27 mouse cellular contexts compared by ENCODE assay signal in the genomic region with DNA sequence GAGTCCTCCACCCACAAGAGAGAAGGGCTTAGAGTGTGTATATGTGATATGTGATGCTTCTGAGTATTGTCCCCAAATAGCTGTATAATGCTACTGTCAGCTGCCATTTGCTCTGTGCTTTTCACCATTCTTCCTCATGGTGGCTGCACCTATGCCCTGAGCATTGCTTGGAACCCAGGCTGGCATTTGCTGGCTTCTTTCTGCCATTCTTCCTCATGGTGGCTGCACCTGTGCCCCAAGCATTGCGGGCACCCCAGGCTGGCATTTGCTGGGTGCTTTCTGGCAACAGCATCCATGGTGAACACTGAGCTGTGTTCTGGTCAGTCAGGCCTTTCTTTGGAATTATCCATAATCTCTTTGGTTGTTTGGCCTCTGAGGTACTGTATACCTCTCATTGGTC.
"Had no signal": no experiment of that assay in that cellular context is flagged by ENCODE, and none has a peak within 500 bp of the region (broad histone marks: within the 10 kb centered on the region; RNA-seq: fewer than 3 reads in every experiment).

No protein-coding gene starts in this region.

- H3K4me3 ChIP-seq: embryonic facial prominence, embryonic 10.5 days; embryonic facial prominence, embryonic 12.5 days; embryonic facial prominence, embryonic 13.5 days; embryonic facial prominence, embryonic 15.5 days; erythroblast, embryonic 14.5 days; forebrain, embryonic 10.5 days; forebrain, embryonic 12.5 days; forebrain, embryonic 13.5 days; forebrain, embryonic 15.5 days; gastrocnemius, adult 2 months; heart, adult 2 months had no signal

- H3K27me3 ChIP-seq: embryonic facial prominence, embryonic 12.5 days; embryonic facial prominence, embryonic 13.5 days; embryonic facial prominence, embryonic 15.5 days; forebrain, embryonic 12.5 days; forebrain, embryonic 13.5 days; forebrain, embryonic 15.5 days had no signal

- H3K9me3 ChIP-seq: embryonic facial prominence, embryonic 10.5 days; embryonic facial prominence, embryonic 13.5 days; embryonic facial prominence, embryonic 15.5 days; forebrain, embryonic 12.5 days; forebrain, embryonic 13.5 days; forebrain, embryonic 15.5 days had no signal

- H3K27ac ChIP-seq: embryonic facial prominence, embryonic 10.5 days; embryonic facial prominence, embryonic 12.5 days; embryonic facial prominence, embryonic 13.5 days; embryonic facial prominence, embryonic 15.5 days; forebrain, embryonic 10.5 days; forebrain, embryonic 12.5 days; forebrain, embryonic 13.5 days; forebrain, embryonic 15.5 days; gastrocnemius, adult 2 months; heart, adult 2 months had no signal

- H3K9ac ChIP-seq: embryonic facial prominence, embryonic 12.5 days; embryonic facial prominence, embryonic 13.5 days; embryonic facial prominence, embryonic 15.5 days; forebrain, embryonic 12.5 days; forebrain, embryonic 13.5 days; forebrain, embryonic 15.5 days; forebrain, postnatal 0 days had no signal

- H3K36me3 ChIP-seq: embryonic facial prominence, embryonic 10.5 days; embryonic facial prominence, embryonic 12.5 days; embryonic facial prominence, embryonic 13.5 days; embryonic facial prominence, embryonic 15.5 days; forebrain, embryonic 10.5 days; forebrain, embryonic 12.5 days; forebrain, embryonic 15.5 days had no signal

- ATAC-seq: forebrain, embryonic 13.5 days; forebrain, embryonic 14.5 days; forebrain, embryonic 15.5 days; forebrain, embryonic 16.5 days; forebrain, postnatal 0 days had no signal

- H3K4me1 ChIP-seq: forebrain, embryonic 12.5 days; forebrain, embryonic 13.5 days; forebrain, embryonic 15.5 days had no signal

- H3K4me2 ChIP-seq: embryonic facial prominence, embryonic 12.5 days; embryonic facial prominence, embryonic 13.5 days; embryonic facial prominence, embryonic 15.5 days; forebrain, embryonic 12.5 days; forebrain, embryonic 13.5 days; forebrain, embryonic 15.5 days had no signal

- DNase-seq: cerebellum, adult 2 months; cerebellum, adult 8-10 months; cerebellum, adult 9-10 months; cerebellum, adult 9-11 months; cerebellum, postnatal 10 days; cerebellum, postnatal 14 days; cerebellum, postnatal 25 days; cerebellum, postnatal 36 days; embryo, embryonic 11 days; forebrain, postnatal 0 days; gastrocnemius, adult 2 months; gastrocnemius, postnatal 10 days; gastrocnemius, postnatal 14 days; gastrocnemius, postnatal 25 days; gastrocnemius, postnatal 36 days; heart, adult 2 months had no signal
